ENCODE assay signal across 8 mouse cellular contexts in the genomic region with DNA sequence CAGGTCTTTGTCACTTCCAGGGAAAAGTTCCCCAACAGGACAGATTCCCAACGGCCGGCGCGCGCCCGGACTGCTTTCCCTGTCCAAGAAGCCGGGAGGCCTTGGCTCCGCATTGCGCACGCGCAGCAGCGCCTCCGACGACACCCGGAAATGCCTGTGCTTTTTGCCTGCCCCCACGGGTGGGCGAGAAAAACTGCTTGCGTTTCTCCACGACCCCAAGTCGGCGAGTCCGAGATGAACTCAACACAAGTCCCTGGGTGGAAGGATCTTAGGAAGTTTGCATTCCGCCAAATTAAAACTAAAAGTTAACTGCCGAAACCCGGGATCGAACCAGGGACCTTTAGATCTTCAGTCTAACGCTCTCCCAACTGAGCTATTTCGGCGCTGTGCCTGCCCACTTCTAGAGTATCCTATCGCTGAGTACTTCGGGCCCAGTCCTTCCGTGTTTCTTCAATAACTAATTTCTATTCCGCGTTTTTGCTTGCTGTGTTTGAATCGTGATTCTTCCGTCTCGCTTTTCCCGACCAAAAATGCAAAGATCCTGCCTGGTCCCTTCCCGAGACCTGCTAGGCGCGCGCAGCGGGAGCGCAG. TPM values are rescaled to one million over a fixed set of nuclear protein-coding genes. Genes with fewer than 3 reads are reported as not detected.
DNase-seq lines count a peak whose midpoint lies in the region; ATAC-seq lines count a peak whose summit lies in the region.

No protein-coding gene starts in this region.

- H3K4me1 ChIP-seq in intestine, embryonic 14.5 days (replicated peaks; ENCODE audit: control insufficient read depth, insufficient read depth, low read length): peaks cover 6% of the 10 kb centered on the region; the same call in 1 of the 2 replicates

- no peaks in the 10 kb centered on the region for H3K36me3 ChIP-seq in intestine, embryonic 14.5 days (ENCODE audit: control insufficient read depth, insufficient read depth, low read length)

- H3K27ac ChIP-seq in intestine, embryonic 14.5 days (ENCODE audit: low read depth): peak overlapping the region; percentile 57

- H3K27me3 ChIP-seq in intestine, embryonic 14.5 days (replicated peaks; ENCODE audit: control insufficient read depth, insufficient read depth, low read length): no peaks in the 10 kb centered on the region

- peak; percentile 93 to 98 for DNase-seq in adrenal gland, adult (ENCODE audit: inconsistent age in 2 of 2, low spot score in 1 of 2)
- DNase-seq in embryo, embryonic 10.5 days (ENCODE audit: low spot score): peak; percentile 93
- peak; percentile 89 for DNase-seq in gastrocnemius, postnatal 25 days
- peak; percentile 96 for DNase-seq in intestine, embryonic 14.5 days (ENCODE audit: low spot score)
- DNase-seq in left cerebral cortex, postnatal 14 days (ENCODE audit: low spot score in 2 of 2): peak; percentile 89
- peak; percentile 94 for DNase-seq in mesoderm, embryonic 11.5 days (ENCODE audit: low read depth, low spot score)
- DNase-seq in right cerebral cortex, postnatal 36 days (ENCODE audit: low spot score in 2 of 2): peak; percentile 81 to 83
- peak; percentile 89 for DNase-seq in yolk sac, embryonic 10.5 days (ENCODE audit: low spot score)

- no peaks in the 10 kb centered on the region for H3K9me3 ChIP-seq in intestine, embryonic 14.5 days (ENCODE audit: control insufficient read depth, low read length)

- peak overlapping the region; percentile 41 for H3K9ac ChIP-seq in intestine, embryonic 14.5 days (ENCODE audit: low read length)

- peak overlapping the region; percentile 79 for H3K4me3 ChIP-seq in intestine, embryonic 14.5 days (ENCODE audit: low read depth, low read length)

- WGBS in intestine, embryonic 14.5 days: under 1% methylated on average over 44 of the region's 44 CpGs

- peak; percentile 84 for ATAC-seq in intestine, embryonic 14.5 days (replicated peaks; ENCODE audit: low FRiP score, low TSS enrichment, low read depth)

- H3K4me2 ChIP-seq in intestine, embryonic 14.5 days (ENCODE audit: low read length): peak overlapping the region; percentile 65

- intact Hi-C loops in left cerebral cortex, postnatal 14 days (cut with DNase I): no loop called here

RNA-seq across cellular contexts. Expression of gene Dct, which starts 37.3 kb away (rescaled TPM):
- total RNA-seq in gastrocnemius, postnatal 25 days (2021): under 1 TPM; 0.31 to 0.70 TPM
- polyA plus RNA-seq in intestine, embryonic 14.5 days (2014; fragmentation: Nextera tagmentation; extraction: Ambion mirVana): 1.1 and 1.4 TPM in 2 replicates
- total RNA-seq in left cerebral cortex, postnatal 14 days (2021): 1 to 10 TPM; 1.2 to 1.5 TPM

RNA-seq across cellular contexts. Expression of gene Tgds, which starts 43.2 kb away (rescaled TPM):
- total RNA-seq in gastrocnemius, postnatal 25 days (2021): 1 to 10 TPM; 4.6 to 6.2 TPM
- 32.9 and 34.3 TPM in 2 replicates for polyA plus RNA-seq in intestine, embryonic 14.5 days (2014; fragmentation: Nextera tagmentation; extraction: Ambion mirVana)
- total RNA-seq in left cerebral cortex, postnatal 14 days (2021): 1 to 10 TPM; 6.8 to 8.0 TPM

RNA-seq across cellular contexts. Expression of gene Gpr180, which starts 47.6 kb away (rescaled TPM):
- 10 to 100 TPM; 29.6 to 31.1 TPM for total RNA-seq in gastrocnemius, postnatal 25 days (2021)
- 52.2 and 54.4 TPM in 2 replicates for polyA plus RNA-seq in intestine, embryonic 14.5 days (2014; fragmentation: Nextera tagmentation; extraction: Ambion mirVana)
- total RNA-seq in left cerebral cortex, postnatal 14 days (2021): 10 to 100 TPM; 34.2 to 36.7 TPM

Comparison
In these comparisons a context has a peak if more than half of its experiments do, and no peak if none do; other contexts are left out.
1. Peak in every context shown above with its lines: DNase-seq, ATAC-seq, H3K4me3 ChIP-seq and H3K27ac ChIP-seq.